Mouse (Mus musculus): ENCODE data around the gene Nsg2.
"Not testable (repeated sequence)": the region's sequence is repeated elsewhere in the genome, so short reads cannot be mapped to it uniquely, and the experiment has no call there.

The Nsg2 gene

DNA sequence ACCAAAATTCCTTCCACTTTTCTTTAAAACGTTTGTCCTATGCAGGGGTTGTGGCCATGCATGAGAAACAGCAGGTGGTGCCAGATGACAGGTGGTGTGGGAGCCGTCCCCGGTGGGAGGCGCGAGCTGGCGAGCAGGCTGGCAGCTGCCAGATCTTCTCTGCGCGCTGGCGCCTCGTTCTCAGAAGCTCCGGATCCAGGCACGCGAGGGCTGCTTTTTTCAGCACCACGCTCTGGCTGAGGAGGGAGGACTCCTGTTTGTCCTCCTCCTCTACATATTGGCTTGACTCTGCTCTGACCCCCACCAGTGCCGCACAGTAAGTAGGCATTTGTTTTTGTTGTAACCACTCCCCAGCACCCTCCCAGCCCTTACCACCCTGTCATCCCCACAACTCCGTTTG is at the start of gene Nsg2:
TSS of gene Nsg2 (plus strand) at position 183 of the 400 bp plus-strand sequence.
- DNase-seq = peak; percentile 70

DNA sequence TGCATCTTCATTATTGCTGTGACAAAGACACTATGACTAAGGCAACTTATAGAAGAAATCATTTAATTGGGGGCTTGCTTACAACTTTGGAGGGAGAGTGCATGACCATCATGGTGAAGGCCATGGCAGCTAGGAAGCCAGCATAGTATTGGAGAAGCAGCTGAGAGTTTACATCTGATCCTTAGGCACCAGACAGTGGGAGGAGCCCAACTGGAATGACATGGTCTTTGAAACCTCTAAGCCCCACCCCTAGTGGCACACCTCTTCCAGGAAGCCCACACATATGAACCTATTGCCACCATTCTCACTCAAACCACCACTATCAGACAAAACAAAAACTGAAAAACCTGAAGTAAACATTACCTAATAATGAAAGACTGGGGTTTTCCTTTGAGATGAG is 40.2 kb upstream of the Nsg2 start:
- no peak for DNase-seq

DNA sequence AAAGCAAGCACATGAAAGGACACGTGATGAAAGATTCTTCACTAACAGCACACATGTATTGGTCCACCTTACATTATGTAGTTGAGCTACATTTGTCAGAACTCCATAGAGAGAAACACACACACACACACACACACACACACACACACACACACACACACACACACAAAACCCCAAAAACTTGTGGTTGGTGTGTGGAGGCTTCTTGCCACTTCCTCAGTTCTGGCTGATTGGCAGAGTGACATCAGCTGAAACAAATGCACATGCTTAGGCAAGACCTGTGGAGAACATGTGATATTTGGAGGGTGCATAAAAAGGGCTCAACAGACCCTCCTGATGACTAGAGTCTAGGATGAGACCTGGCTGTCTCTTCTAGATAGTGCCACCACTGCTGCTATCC is 36.3 kb upstream of the Nsg2 start:
- no peak for DNase-seq

DNA sequence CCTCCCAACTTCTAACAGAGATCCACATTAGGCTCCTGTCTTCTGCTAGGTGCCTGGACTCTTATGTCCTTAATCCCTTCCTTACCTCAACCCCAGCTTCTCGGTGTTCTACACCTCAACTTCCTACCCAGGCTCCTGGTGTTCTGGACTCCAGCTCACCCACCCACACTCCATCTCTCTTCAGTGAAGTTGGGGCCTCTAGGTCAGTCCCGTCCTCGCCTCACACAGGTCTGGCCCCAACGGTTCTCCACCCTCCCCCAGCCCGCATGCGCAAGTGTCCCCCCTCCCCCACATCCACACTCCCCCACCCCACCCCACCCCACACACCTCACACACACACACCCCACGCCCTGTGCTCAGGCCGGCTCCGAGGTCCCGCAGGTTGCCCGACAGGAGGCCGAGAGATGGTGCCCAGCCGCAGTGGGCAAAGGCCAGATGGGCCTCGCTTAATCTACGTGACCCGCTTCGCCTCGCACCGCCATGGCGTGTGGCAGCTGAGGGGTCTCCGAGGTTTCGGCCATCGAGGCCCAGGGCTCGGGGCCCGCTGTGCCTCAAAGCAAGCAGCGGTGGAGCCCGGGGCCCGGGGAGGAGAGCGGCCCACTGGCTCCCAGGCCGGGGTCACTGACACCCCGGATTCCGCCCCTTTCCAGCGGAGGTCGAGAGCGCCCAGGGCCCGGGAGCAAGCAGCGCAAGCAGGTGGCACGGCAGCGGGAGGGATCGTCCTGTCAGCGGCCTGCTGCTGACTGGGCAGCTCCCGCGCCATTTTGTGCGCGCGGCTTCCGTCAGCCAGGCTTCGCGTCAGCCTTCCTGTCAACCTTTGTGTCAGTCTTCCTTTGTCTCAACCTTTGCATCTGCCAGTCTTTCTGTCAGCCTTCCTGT is 34.8 kb upstream of the Nsg2 start, which contains the start of gene 4930524B15Rik:
TSS of gene 4930524B15Rik (plus strand) at position 337 of the 879 bp plus-strand sequence.
- no peak for DNase-seq

DNA sequence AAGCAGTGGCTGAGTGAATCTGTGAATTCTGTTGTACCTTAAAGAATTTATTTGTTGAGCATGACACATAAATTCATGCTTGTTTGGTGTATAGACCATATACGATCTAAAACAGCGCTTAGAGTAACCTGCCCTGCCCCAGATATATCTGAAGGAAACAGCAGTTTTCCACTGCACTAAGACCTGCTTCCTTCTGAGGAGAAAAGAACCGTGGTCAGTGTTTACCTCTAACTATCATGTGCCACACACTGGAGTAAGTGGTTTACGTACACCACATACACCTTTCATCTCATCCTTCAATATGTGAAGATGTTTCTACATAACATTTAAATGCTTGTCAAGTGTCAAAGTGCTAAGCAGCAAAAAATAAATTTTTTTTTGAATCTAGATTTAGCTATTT is 26.1 kb upstream of the Nsg2 start:
- DNase-seq = no peak

DNA sequence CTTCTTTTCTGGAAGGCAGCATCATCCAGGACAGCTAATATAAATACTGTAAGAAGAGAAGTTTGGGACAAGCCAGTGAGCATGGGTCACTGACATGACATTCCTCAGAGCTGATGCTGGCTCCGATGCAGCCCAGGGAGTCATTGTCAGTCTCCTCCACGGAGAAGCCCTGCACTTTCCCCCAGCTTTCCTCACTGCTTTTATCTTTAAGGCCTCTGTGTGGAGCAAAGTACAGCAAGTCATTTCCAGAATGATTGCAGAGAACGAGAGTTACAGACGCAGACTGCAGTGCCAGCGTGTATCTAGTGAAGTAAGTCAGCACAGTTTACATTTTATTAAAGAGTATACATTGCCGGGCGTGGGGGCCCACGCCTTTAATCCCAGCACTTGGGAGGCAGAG is 25.4 kb upstream of the Nsg2 start:
- DNase-seq = no peak

DNA sequence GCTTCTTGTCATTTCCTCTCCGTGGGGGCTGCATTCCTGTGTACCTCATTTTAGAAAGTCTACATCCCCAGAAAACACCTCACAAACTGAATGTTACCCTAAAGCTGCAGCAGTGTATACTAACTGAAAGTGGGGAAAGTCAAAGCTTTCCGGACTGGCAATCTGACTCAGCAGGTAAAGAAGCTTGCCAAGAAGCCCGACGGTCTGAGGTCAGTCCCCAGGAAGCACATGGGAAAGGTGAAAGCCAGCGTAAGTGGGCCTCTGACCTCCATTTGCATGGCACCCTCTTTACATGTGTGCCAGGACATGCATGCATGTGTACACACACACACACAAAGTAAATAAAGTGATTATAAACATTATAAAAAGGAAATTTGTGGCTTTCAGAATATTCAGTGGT is 24.6 kb upstream of the Nsg2 start:
- DNase-seq = no peak

DNA sequence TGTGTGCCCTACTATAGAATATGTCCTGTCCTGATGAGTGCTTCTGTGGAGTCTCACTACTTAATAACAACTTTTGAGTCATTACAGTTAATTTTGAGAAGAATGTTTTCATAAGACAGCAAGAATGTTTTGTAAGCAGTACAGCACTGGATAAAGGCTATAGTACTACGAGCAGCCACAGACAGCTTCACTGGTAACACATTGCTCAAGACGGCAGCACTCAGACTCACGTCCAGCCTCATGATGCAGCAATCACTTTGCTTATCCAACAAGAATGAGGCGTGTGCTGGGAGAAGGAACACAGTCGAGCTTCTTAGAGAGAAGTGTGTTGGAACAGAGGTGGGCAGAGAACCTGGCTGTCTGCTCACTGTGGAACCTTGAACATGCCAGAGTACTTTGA is 24.1 kb upstream of the Nsg2 start:
- no peak for DNase-seq

DNA sequence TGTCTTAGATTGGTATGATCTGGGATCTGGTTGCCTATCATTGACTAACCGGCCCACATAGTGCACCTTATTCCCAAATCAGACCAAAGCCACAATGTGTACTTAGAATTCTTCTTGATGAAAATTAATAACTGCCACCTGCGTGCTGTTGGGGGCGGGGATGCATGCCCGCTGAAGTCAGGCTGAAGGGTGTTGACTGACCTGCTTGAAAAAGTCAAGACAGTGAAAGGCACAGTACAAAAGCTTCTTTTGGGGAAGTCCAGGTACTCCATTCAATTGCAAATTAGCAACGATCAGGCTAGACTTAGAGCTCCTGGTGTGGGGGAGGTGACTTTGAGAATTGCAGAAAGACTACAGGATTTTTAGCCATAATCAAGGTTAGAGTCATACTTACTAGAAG is 20.2 kb upstream of the Nsg2 start:
- not testable (repeated sequence) for DNase-seq

DNA sequence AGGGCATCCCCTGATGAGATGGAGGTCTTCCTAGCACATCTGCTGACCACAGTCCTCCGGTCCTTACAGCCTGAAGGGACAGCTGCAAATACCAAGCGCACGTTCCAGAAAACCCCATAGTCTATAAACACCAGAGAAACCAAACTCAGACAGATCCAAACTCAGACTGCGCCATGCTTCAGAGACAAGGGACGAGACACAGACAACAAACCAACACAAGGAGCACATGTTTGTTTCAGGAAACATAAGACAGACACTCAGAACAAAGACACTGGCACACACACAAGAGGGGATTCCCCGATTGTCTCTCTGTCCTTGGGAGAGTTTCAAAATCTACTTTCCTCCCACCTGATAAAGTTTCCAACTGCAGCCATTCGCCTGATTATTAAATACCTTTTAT is 18.4 kb upstream of the Nsg2 start:
- no peak for DNase-seq

DNA sequence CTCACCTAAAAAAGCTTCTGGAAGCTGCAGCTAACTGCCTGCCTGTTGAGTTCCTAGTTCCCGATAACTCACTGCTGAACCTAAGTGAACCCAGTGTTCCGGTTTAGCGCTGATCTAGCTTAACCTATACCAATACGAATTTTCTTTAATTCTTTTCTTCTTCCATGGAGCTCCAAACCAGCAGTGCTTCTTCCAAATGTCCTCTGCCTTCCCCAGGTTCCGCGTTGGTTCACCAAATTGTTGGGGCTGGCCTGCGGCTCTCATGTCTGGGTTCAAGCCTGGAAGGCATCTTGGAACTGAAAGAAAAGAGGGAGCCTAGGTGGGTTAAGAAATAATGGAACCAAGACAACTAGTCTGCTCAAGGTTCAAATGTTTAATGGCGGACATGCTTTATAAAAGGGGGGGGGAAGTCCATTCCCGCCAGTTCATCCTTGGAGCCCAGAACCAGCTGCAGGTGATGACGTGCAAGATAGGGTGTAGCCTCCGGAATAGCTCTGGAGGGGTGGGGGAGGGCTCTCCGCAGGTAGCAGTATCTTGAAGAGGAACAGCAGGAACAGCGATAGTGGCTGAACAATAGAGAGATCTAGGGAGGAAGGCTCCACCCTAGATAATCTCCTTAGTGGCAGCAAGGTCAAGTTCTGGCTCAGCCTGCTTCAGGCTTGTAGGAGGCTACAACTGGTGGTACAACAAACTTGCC is 17.9 kb upstream of the Nsg2 start:
- DNase-seq = not testable (repeated sequence)

DNA sequence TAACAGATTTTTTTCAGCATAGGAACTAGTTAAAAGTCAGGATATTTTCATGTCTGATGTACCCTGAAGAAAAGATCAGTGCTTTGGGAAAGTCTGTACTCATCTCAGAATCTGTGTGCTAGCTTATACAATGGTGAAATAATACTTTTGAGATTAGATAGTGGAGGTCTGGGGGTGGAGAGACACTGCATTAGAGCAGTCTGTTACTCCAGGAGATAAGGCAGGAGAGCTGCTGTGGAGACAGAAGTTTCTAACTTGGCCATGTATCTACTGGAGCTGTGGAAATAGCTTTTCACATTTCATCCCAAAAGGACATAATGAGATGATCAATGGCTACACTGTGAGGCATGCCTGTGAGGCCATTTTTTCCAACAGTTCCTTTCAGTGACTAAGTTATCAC is 17.0 kb upstream of the Nsg2 start:
- no peak for DNase-seq

DNA sequence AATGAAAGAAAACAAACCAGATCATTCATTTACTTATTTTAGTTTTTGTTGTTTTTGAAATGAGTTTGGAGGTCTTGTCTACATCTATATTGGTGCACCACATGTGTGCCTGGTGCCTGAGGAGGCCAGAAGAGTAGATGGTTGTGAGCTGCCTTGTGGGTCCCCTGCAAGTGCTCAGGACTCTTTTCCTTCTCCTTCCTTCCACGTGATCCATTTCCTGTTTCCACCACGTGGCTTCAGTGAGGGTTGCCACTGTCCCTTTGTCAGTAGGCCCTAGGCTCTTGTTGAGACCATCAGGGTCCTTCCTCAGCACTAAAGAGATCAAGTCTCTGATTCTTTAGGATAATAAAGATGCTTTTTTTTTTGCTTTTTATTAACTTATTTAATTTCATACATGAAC is 15.5 kb upstream of the Nsg2 start:
- no peak for DNase-seq

DNA sequence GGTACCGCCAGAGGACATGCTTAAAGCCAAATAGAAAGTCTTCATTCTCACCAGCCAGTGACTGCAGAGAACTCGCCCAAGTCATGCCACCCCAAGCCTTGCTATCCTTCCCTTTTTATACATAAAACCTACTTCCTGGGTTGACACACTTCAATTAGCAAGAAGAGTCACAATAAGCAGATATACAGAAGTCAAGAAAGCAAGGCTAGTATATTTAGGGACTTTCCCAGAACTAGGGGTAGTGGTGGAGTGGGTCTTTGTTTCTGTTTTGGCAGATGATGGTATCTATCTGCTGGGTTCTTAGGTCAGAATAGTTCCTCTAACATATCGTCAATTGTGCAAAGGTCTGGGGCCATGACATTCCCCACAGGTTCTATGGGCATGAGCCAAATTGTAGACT is 7.7 kb upstream of the Nsg2 start:
- DNase-seq = no peak

DNA sequence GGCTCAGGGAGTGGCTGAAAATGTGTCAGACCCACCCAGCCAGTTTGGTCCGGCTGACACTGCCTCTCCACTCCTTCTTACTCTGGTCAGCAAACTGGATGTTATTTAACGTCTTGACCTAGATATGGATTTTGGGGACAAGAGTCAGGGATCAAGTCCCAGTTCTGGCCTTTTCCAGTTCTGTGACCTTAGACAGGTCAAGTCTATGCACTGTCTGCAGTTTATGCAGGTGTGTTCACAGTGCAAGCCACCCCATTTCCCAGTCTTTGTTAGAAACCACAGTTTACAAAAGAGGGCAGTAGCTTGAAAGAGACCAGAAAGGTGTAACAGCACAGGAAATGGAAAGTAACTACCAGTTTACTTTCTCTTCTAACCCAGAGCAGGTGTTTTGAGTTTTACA is 547 bp upstream of the Nsg2 start:
- DNase-seq = no peak

DNA sequence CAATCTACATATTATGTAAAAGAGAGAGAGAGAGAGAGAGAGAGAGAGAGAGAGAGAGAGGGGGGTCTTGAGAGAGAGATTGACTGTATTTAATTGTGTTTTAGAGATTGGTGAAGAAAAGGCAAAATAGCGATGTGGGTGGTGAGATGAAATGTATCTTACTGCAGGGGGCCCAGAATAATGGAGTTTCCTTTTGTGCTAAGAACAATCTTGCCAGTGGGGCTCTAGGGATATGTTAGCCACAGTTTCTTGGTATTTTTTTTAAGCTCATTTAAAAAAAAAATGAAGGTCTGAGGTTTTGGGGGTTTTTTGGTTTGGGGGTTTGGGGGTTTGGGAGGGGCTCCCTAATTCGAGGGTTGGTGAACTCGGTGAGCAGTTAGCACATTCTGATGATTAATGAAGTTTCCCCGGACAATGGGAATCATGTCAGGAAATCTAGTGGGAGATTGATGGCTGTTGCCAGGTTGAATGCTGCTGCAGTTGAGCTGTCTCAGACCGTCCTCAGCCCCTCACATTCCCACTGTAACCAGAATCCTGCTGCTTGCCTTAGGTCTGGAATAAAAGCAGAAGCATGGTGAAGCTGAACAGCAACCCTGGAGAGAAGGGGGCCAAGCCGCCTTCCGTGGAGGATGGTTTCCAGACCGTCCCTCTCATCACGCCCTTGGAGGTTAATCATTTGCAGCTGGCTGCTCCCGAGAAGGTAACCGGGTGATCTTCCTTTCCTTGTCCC is 1.1 kb downstream of the Nsg2 start:
- peak; percentile 17 for DNase-seq

DNA sequence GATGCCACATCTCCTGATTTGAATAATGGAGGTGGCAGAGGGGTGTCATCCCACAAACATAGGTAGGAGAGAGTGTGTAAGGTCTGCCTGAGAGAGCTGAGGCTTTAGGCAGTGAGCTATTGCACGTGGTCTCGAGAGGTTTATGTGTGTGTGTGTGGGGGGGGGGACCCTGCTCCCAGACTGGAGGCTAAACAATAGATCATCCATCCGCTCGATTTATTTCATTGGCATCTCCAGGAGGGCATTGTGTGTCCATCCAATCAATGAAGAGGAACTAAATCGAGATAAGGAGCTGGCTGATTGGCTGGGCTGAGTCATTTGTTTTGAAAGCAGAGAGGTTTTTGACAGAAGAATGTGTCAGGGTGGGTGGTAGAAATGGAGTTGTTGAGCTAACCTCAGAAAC is 2.4 kb downstream of the Nsg2 start:
- DNase-seq = no peak

DNA sequence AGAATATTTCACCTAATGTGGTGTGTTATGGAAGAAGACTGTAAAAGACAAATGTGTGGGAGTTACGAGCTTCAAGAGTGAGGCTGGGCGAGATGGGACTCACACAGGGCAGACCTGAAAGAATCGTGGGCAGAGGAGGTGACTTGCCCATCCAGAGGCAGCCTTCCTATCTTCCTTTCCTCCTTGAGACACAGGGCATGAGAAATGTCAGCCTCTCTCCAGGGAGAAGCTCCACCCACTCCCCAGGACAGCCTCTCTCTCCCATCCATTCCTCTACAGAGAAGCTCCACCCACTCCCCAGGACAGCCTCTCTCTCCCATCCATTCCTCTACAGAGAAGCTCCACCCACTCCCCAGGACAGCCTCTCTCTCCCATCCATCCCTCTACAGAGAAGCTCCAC is 7.8 kb downstream of the Nsg2 start:
- not testable (repeated sequence) for DNase-seq

DNA sequence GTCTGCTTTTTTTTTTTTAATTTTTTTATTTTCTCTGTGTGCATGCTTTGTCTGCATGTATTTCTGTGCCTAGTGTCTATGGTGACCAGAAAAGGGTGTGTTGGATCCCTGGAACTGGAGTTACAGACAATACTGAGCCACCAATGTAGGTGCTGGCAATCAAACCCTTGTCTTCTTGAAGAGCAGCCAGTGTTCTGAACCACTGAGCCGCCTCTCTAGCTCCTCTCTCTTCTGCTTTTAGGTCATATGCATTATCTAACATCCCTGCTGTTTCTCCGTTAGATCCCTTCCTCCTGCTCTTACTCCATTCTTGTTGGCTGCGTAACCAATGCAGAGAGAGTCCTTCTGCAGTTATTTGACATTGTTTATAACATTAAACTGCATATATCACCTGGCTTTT is 8.6 kb downstream of the Nsg2 start:
- DNase-seq = no peak

DNA sequence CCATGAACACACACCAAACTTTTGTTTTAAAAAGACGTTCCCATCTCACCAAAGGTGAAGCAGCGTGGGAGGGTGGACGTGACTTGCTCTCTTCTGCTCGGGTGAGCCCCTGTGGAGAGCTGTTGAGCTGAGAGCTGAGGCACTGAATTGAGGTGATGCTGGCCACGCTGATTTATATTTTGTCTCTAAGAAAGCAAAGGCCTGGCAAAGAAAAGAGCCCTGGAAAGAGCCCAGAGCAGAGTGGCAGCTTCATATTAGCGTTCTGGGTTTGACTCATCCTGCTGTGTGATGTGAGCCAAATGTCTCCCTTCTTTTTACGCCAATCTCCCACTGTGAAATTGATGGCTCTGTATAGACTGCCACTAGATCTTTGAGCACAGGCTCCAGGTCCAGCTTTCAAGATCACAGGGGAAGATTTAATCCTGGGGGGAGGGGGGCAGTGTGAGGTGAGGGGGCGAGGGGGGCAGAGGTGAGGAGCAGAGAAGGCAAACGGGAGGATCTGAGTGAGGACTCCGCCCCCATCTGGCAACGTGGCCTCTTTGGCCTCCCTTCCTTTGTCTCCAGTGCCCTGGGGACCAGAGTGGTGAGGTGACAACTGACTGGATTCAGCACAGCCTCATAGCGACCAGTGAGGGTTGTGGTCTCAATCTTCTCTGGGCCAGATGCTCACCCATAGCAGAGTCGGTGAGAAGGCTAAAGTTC is 9.8 kb downstream of the Nsg2 start:
- DNase-seq = no peak

DNA sequence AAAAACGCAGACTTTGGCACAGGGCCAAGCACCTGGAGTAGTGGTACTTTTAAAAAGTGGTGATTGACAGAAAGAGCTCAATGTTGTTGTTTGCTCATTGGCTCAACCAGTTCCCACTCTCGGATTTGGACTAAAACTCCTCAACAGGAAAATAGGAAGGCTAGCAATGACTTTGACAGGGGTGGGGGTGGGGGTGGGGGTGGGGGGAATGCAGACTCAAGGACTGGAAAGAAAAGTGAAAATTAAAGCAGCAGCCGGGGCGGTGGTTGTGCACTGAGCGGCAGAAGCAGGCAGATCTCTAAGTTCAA is 10.4 kb downstream of the Nsg2 start:
- no peak for DNase-seq

DNA sequence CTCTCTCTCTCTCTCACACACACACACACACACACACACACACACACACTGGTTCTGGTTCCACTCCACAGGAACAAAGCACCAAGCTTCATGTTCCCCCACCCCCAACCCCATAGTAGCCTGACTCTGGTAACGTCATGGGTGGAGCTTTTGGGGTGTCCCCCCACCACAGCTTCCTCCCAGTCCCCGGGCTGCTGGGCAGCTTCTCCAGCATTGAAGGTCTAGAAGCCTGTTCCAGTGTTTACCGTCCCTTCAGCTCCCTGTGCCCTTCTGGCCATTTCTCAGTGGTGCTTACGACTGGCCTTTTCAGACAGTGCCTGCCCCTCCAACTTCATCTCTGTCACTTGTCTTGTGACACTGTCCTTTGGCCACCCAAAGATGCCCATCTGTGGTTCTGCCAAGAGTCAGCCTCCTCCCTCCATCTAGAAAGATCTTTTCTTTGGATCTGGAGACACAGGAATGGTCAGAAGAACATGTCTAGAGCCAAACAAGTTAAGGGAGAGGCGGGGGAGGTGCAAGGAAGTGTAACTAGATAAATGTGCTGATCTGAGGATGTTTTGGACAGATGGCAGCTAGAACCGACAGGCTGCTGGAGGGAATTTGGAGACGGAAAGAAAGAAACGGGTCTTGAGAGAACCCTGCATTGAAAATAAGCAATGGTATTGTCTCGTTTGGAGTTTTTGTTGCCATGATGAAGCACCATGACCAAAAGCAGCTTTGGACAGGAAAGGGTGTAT is 11.8 kb downstream of the Nsg2 start:
- DNase-seq = no peak

DNA sequence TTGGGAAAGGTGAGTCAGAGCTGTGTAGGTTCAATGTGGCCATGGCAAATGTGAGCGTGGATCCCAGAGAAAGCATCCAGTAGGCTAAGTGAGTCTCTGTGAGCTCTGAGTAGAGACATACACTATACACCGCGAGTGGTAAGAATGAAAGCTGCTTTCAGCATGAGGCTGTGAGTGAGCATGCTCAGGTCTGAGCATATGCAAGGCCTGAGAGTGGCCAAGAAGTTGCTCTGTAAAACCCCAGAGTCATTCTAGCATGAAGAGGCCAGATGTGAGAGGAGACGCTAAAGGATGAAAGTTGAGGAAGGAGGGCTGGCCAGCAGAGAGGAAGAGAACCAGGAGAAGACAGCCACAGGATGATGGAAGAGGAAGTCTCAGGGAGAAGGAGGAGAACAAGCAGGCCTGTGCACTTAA is 12.8 kb downstream of the Nsg2 start:
- DNase-seq = no peak

Data from kidney, adult 18-20 months (tissue).